Mouse (Mus musculus): ENCODE data around the gene Ssbp3.

DNA sequence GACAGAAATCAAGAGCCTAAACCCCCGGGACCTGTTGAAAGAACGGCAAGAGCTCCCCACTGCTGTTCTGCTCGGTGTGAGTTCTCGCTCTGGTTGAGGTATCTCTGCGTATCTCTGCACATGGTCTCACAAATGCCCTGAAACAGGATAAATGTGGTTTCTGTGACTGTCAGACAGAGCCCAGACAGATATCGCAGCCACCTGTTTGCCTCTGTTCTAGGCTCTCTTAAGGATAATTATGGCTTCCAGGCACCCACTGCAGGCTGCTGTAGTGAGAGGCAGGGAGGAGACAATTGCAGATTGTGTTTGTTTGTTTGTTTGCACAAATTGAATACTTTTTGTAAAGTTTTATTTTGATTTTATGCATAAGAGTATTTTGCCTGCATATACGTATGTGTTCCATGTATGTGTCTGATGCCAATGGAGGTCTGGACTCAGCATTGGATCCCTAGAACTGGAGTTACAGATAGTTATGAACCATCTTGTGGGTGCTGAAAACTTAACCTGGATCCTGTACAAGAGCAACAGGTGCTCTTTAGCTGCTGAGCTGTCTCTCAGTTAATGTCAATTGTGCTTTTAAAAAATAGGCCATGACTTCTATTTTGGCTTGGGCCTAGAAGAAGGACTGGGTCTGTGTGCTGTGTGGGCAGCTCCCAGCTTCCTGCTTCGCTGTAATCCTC, 101.0 kb downstream of the Ssbp3 start:
- no peak for TF ChIP-seq CTCF (IDR thresholded peaks at IDR 0.05; ENCODE audit: insufficient read depth, low read depth, low read length)
- TF ChIP-seq POLR2A (IDR thresholded peaks at IDR 0.05; ENCODE audit: insufficient read depth, low read depth, low read length) = no peak
